Mouse (Mus musculus) stomach, embryonic 14.5 days (tissue): ENCODE results near the gene Mmp15. TPM values are rescaled to one million over a fixed set of nuclear protein-coding genes. Genes with fewer than 3 reads are reported as not detected.

Experiments used
- ATAC-seq: fragments of 200-750 bp; cut with Nextera tagmentation; 2 replicates; pipeline ENCODE4 v1.8.0; 2017; ENCODE audit warnings: low read depth, moderate TSS enrichment; ENCODE audit not compliant: insufficient number of reproducible peaks, insufficient read depth, low FRiP score
- H3K27ac ChIP-seq: fragments of 300-500 bp; sonication (generic); 2 replicates; pipeline ENCODE4 v1.5.1; 2014; ENCODE audit warnings: mild to moderate bottlenecking, low read length, moderate library complexity, mixed read lengths
- H3K27me3 ChIP-seq: fragments of 300-500 bp; sonication (generic); 2 replicates; pipeline ENCODE4 v1.6.1; 2014; ENCODE audit warnings: low read length, control low read depth, mixed read lengths; ENCODE audit not compliant: control insufficient read depth, insufficient read depth
- H3K36me3 ChIP-seq: fragments of 300-500 bp; sonication (generic); 2 replicates; pipeline ENCODE4 v1.6.1; 2014; ENCODE audit warnings: mild to moderate bottlenecking, control low read depth, low read length, moderate library complexity, mixed read lengths; ENCODE audit not compliant: control insufficient read depth, insufficient read depth
- H3K4me1 ChIP-seq: fragments of 300-500 bp; sonication (generic); 2 replicates; pipeline ENCODE4 v1.6.1; 2014; ENCODE audit warnings: low read length, control low read depth, mixed read lengths; ENCODE audit not compliant: control insufficient read depth, insufficient read depth
- H3K4me2 ChIP-seq: fragments of 300-500 bp; sonication (generic); replicated peaks from 2 replicates; pipeline ENCODE4 v1.6.1; 2014; ENCODE audit warnings: low read depth, low read length, control low read depth
- H3K4me3 ChIP-seq: fragments of 300-500 bp; sonication (generic); 2 replicates; pipeline ENCODE4 v1.5.1; 2014; ENCODE audit warnings: low read depth, low read length, control low read depth
- H3K9ac ChIP-seq: fragments of 300-500 bp; sonication (generic); replicated peaks from 2 replicates; pipeline ENCODE4 v1.6.1; 2014; ENCODE audit warnings: low read depth, mild to moderate bottlenecking, control low read depth, low read length, moderate library complexity, mixed read lengths
- H3K9me3 ChIP-seq: fragments of 300-500 bp; sonication (generic); 2 replicates; pipeline ENCODE4 v1.6.1; 2016; ENCODE audit warnings: low read depth, low read length, control low read depth; ENCODE audit not compliant: control insufficient read depth
- WGBS: fragments of 180-500 bp; shearing (Covaris S2); extraction: QIAGEN DNeasy Blood & Tissue Kit; methylation state at CpG from one replicate; pipeline ENCODE4 v1.1.7; 2014; 5-methylcytosine and 5-hydroxymethylcytosine counted together
- polyA plus RNA-seq: library from polyadenylated mRNA; unstranded; fragments of >200 nt; fragmentation: Nextera tagmentation; extraction: Ambion mirVana; gene quantifications from 2 replicates; pipeline ENCODE4 v1.2.1, GENCODE M21; 2014

Mmp15 gene
- polyA plus RNA-seq, 1 experiment from 2014 or later = 21.5 TPM

- no peak overlapping the region; the same call in 1 of the 2 replicates for H3K27ac ChIP-seq
- ATAC-seq = no peak
Observed at GRCm38 (mm10) chr8:95391101-95391500, 39.0 kb downstream of the Mmp15 start.

DNA sequence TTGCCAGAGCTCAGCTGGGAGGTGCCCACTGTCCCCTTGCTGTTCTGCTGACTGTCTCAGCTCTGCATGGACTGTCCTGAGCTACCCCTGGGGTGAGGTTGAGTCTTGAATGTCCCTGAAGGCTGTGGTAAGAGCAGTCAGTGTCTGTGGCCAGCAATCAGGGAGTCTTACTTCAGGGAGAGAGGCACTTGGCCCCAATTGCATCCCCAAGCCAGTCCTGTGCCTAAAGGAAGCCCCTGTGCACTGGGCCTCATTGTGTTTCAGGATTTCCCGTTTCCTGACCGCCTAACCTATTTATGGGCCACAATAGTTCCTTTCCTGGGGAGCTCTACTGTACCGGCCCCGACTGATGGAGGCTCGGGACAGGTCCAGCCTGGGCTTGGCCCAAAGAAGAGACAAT, 40.5 kb downstream of the Mmp15 start:
- H3K27me3 ChIP-seq = no peaks in the 10 kb centered on the region
- H3K4me3 ChIP-seq = no peak overlapping the region
- peaks cover 14% of the 10 kb centered on the region for H3K4me1 ChIP-seq
- no peaks in the 10 kb centered on the region for H3K36me3 ChIP-seq
- no peaks in the 10 kb centered on the region for H3K9me3 ChIP-seq
- no peak overlapping the region for H3K9ac ChIP-seq
- no peak overlapping the region for H3K4me2 ChIP-seq
- ATAC-seq = no peak
- 81% methylated on average over 5 of the region's 5 CpGs for WGBS
- H3K27ac ChIP-seq = no peak overlapping the region; the same call in 1 of the 2 replicates

More at GRCm38 (mm10) chr8:95391101-95391500, 39.0 kb downstream of the Mmp15 start:
- Histone ChIP-seq H3K4me2 (no peak overlapping the region), H3K27me3 (no peaks in the 10 kb centered on the region), H3K4me1 (peaks cover 11% of the 10 kb centered on the region), H3K4me3 (no peak overlapping the region), H3K9ac (no peak overlapping the region), H3K36me3 (no peaks in the 10 kb centered on the region), H3K9me3 (no peaks in the 10 kb centered on the region)
- 70% methylated on average over 7 of the region's 7 CpGs for WGBS

GRCm38 (mm10) chr8:95395186-95395918, 43.3 kb downstream of the Mmp15 start:
- Histone ChIP-seq H3K9ac (no peak overlapping the region), H3K4me3 (no peak overlapping the region), H3K27me3 (no peaks in the 10 kb centered on the region), H3K36me3 (no peaks in the 10 kb centered on the region), H3K27ac (peak overlapping the region; percentile 55; the same call in 1 of the 2 replicates), H3K4me1 (peaks cover 14% of the 10 kb centered on the region), H3K9me3 (no peaks in the 10 kb centered on the region), H3K4me2 (no peak overlapping the region)
- WGBS = 26% methylated on average over 8 of the region's 8 CpGs
- no peak; the same call in 1 of the 2 replicates for ATAC-seq

DNA sequence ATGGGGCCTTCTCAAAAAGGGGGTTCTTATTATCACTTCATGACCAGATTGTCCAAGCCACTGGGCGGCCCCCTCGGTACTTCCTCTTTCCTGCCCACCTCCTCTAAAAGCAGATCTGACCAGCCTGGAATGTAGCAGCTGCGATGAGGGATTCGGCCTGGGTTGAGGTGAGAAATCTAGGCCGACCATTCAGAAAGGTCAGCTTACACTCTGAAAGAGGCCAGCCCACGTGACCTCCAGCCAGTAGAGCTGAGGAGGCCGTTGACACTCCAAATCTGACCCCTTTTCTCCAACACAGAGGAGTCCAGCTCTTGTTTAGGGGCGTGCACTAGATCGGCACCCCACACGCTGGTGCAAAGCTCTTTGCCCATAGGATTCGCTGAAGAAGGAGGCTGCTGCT, 44.7 kb downstream of the Mmp15 start:
- no peak for ATAC-seq
- no peak overlapping the region for H3K4me2 ChIP-seq
- no peaks in the 10 kb centered on the region for H3K36me3 ChIP-seq
- no peaks in the 10 kb centered on the region for H3K9me3 ChIP-seq
- H3K4me1 ChIP-seq = peaks cover 14% of the 10 kb centered on the region
- H3K4me3 ChIP-seq = no peak overlapping the region
- H3K27me3 ChIP-seq = no peaks in the 10 kb centered on the region
- 48% methylated on average over 11 of the region's 11 CpGs for WGBS
- peak overlapping the region; percentile 30; the same call in 1 of the 2 replicates for H3K27ac ChIP-seq
- no peak overlapping the region for H3K9ac ChIP-seq

DNA sequence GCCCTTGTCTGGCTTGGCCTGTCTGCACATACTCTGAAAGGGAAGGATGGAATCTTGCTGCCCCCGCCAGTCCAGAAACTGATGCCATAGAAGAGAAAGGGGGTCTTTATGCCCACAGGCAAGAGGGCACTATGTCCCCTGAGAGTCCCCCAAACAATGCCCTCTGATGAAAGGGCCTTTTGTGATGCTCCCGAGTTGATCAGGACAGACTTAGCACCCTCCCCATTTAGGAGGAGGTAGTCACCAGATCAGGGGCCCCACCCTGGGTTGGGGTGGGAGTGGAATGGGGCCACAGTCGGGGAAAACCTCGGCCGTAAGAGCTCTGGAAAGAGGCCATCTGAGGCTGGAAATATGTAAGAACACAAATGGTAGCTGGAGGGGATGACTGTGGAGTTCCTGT, 45.1 kb downstream of the Mmp15 start:
- Histone ChIP-seq H3K4me2 (no peak overlapping the region), H3K9ac (no peak overlapping the region), H3K4me1 (peaks cover 14% of the 10 kb centered on the region), H3K4me3 (no peak overlapping the region), H3K27me3 (no peaks in the 10 kb centered on the region), H3K36me3 (no peaks in the 10 kb centered on the region), H3K9me3 (no peaks in the 10 kb centered on the region), H3K27ac (peak overlapping the region; percentile 30; the same call in 1 of the 2 replicates)
- 57% methylated on average over 5 of the region's 5 CpGs for WGBS
- no peak for ATAC-seq

DNA sequence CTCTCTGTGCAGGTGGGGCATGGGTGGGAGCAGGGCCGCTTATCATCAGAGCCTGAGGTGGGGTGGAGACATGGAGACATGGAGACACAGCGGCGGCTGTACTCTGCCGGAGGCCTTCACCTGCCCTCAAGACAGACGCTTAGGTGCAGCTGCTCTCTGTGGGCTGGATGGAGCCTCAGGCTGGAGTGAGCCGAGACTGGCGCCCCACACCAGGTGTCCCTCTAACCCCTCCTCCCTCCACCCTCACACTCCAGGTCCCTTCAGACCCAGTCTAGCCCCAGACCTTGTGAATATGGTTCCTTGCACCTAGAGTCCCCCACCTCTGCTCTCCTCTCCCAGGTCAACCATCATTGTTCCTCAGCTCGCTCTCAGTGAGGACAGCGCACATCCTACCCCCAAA, 47.1 kb downstream of the Mmp15 start:
- H3K36me3 ChIP-seq = no peaks in the 10 kb centered on the region
- no peaks in the 10 kb centered on the region for H3K9me3 ChIP-seq
- H3K4me1 ChIP-seq = peaks cover 14% of the 10 kb centered on the region
- no peak overlapping the region for H3K4me3 ChIP-seq
- H3K27me3 ChIP-seq = no peaks in the 10 kb centered on the region
- WGBS = 77% methylated on average over 9 of the region's 9 CpGs
- H3K9ac ChIP-seq = no peak overlapping the region
- ATAC-seq = no peak
- no peak overlapping the region for H3K4me2 ChIP-seq
- H3K27ac ChIP-seq = no peak overlapping the region

DNA sequence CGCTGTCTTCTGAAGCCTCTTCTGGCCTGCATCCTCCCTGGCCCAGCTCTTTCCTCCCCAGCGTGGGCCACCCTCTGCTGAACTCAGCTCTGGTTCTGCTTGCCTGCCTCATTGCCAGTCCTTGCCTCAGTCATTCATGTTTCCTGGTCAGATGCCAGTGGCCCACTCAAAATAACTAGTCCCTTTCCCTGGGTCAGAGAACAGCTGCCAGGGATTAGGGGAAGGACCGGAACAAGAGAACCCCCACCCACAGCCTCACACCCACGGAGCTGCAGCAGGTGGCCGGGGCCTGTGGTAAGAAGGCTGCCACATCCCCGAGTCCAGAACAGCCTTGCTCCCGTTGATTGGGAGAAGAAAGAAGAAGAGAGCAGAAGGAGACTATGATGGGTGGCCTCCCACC, 49.0 kb downstream of the Mmp15 start:
- Histone ChIP-seq H3K4me3 (no peak overlapping the region), H3K4me2 (no peak overlapping the region), H3K9ac (no peak overlapping the region), H3K4me1 (peaks cover 4% of the 10 kb centered on the region; the same call in 1 of the 2 replicates), H3K9me3 (no peaks in the 10 kb centered on the region), H3K27me3 (no peaks in the 10 kb centered on the region), H3K36me3 (no peaks in the 10 kb centered on the region), H3K27ac (no peak overlapping the region)
- ATAC-seq = no peak
- 69% methylated on average over 7 of the region's 7 CpGs for WGBS

DNA sequence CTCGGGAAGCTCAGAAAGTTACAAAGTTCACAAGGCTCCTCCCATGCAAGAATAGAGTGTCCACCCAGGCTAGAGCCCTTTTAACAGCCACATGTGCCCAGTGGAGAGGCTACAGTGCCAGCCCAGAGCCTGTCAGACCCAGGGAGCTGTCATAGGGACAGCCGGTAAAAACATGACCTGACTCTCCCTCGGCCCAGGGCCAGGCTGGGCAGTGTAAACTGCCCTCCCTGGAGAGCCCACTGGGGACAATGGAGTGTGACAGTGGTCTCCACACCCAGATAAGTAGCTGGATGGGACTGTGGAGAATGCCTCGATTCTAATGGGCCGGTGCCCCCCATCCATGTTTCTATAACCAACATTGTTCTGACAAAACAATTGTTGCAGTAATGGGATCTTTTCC, 57.5 kb downstream of the Mmp15 start:
- H3K27ac ChIP-seq = no peak overlapping the region
- no peak overlapping the region for H3K4me2 ChIP-seq
- H3K9me3 ChIP-seq = no peaks in the 10 kb centered on the region
- H3K9ac ChIP-seq = no peak overlapping the region
- H3K4me1 ChIP-seq = no peaks in the 10 kb centered on the region
- no peaks in the 10 kb centered on the region for H3K36me3 ChIP-seq
- H3K4me3 ChIP-seq = no peak overlapping the region
- no peaks in the 10 kb centered on the region for H3K27me3 ChIP-seq
- no peak for ATAC-seq
- WGBS = 68% methylated on average over 5 of the region's 5 CpGs
